Mouse (Mus musculus): ENCODE results near the gene Prmt2. TPM values are rescaled to one million over a fixed set of nuclear protein-coding genes. Genes with fewer than 3 reads are reported as not detected.

Gene Prmt2
- polyA plus RNA-seq (2016; fragmentation: Nextera tagmentation; extraction: Ambion mirVana): 80.1 and 97.5 TPM in 2 replicates

DNA sequence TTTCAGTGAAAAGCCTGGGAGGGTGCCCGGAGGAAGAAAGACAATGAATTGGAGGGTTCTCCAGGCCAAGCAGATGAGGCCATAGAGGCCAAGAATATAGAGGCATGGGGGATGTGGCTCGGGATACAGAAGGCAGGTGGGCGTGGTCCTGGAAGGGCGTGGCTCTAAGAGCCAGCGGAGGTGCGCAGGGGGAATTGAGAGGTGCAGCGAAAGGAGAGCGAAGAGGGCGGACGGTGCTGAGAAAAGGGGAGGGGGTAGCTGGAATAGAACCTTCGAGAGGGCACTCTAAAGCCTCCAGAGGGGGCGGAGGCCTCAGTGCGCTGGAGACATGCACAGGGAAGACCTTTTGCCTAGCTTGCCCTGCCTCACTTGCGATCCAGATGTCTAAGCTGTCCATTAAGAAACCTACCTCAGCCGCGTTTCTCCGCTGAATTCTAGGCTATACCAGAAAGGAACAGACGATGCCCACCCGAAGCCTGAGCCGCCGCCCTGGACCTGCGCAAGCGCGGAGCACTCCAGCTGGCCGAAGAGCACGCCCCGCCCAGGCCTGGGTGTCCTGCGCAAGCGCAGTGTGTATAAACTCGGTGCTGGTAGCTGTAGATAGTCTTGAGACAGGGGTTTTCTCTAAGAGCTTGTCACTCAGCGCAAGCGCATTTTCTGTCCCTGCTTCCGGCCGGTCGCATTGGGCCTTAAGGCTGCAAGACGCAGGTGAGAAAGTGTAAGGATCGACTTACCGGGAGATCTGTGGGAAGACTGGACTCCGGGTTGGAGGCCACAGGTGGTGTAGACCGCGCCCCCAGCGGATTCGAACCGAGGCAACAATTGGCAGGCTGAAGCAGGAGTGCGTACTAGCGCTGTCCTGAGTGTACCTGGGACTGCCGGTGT is at the start of gene Prmt2:
Gene Prmt2, minus strand, starts transcription at position 525 of the 885 bp plus-strand sequence.
- Histone ChIP-seq H3K4me1 (replicated peaks) (peaks cover 31% of the 10 kb centered on the region), H3K27ac (peak within 1 kb of the TSS; percentile 92), H3K27me3 (ENCODE audit: insufficient read depth, poor library complexity, severe bottlenecking) (0 out of 2 replicates have a peak, but pooled peaks cover 4% of the 10 kb centered on the region), H3K4me3 (peak within 1 kb of the TSS; percentile 77), H3K36me3 (peaks cover 5% of the 10 kb centered on the region; the same call in 1 of the 2 replicates), H3K9me3 (no peaks in the 10 kb centered on the region)
- DNase-seq (ENCODE audit: low spot score): peak; percentile 92
- under 1% methylated on average over 47 of the region's 47 CpGs for WGBS

DNA sequence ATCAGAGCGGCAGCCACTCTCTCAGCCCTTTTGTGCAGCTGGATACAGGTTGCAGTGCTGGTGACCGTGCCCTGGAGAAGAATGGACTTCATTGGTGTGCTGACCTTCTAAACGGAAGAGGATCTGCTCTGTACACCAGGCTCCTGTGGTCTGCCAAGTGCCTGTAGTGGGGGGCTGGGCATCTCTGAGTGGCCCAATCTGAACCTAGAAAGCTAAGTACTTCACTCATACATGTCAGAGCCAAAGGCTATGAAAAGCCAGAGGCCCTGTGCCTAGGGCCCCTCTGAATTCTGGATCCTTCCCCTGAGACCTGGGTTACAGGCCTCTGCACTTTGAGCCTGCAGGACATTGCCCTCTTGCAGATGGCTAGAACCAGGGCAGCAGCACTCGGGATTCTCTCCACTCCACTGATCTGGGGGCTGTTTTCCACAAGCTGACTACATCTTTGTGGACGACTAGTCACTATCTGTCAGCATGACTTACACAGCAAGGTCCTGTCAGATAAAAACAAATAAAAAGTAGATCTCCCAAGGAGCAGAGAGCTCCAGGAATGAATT is 41.0 kb upstream of the Prmt2 start:
- WGBS: 72% methylated on average over 5 of the region's 5 CpGs

DNA sequence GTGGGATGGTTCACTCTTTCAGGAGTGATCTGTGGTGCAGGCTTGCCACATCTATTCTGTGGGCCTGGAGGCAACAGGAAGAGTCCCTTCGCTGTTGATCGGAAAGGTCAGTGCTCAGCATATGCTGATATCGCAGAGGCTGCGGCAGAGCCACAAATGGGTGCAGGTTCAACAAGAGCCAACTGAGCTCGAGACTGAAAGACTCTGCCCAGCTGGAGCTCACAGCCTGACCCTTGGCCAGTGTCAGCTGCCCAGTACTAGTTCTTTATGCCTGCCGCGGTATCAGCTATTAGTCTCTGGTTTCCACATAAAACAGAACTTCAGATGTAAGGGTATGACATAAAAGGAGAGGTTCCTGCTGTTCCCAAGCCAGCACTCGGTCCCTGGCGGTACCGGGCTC is 37.6 kb upstream of the Prmt2 start:
- DNase-seq (ENCODE audit: low spot score): no peak
- 79% methylated on average over 10 of the region's 10 CpGs for WGBS
- Histone ChIP-seq H3K27ac (no peak overlapping the region), H3K4me3 (no peak overlapping the region), H3K4me1 (replicated peaks) (no peaks in the 10 kb centered on the region), H3K36me3 (peaks cover 85% of the 10 kb centered on the region), H3K27me3 (ENCODE audit: insufficient read depth, poor library complexity, severe bottlenecking) (no peaks in the 10 kb centered on the region), H3K9me3 (no peaks in the 10 kb centered on the region)

More for the DNA sequence above, 41.0 kb upstream of the Prmt2 start:
- no peaks in the 10 kb centered on the region for H3K27me3 ChIP-seq (ENCODE audit: insufficient read depth, poor library complexity, severe bottlenecking)
- H3K27ac ChIP-seq: no peak overlapping the region
- no peaks in the 10 kb centered on the region for H3K9me3 ChIP-seq
- peaks cover 85% of the 10 kb centered on the region for H3K36me3 ChIP-seq
- no peak overlapping the region for H3K4me3 ChIP-seq
- no peak for DNase-seq (ENCODE audit: low spot score)
- no peaks in the 10 kb centered on the region for H3K4me1 ChIP-seq (replicated peaks)

DNA sequence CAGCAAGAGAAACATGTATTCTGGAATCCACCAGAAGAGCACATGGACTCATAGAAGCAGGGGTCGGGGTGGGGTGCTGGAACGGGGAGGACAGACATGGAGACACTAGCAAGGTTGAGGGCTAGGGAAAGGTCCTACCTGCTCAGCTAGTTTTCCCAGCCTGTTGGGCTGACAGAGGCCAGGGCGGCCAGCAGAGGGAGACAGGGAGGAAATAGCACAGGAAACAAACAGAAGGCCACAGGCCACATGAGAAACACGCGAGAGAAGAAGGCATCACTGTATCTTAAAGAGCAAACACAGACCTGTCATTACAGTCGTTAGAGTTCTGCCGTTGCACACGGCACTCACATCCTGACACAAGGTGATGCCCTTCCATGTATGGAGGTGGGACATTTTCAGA is 33.6 kb upstream of the Prmt2 start:
- WGBS: 57% methylated on average over 8 of the region's 8 CpGs
- peak; percentile 24 for DNase-seq (ENCODE audit: low spot score)
- peaks cover 84% of the 10 kb centered on the region for H3K36me3 ChIP-seq
- no peak overlapping the region for H3K4me3 ChIP-seq
- H3K9me3 ChIP-seq: no peaks in the 10 kb centered on the region
- H3K27ac ChIP-seq: no peak overlapping the region
- H3K27me3 ChIP-seq (ENCODE audit: insufficient read depth, poor library complexity, severe bottlenecking): no peaks in the 10 kb centered on the region
- H3K4me1 ChIP-seq (replicated peaks): no peaks in the 10 kb centered on the region

DNA sequence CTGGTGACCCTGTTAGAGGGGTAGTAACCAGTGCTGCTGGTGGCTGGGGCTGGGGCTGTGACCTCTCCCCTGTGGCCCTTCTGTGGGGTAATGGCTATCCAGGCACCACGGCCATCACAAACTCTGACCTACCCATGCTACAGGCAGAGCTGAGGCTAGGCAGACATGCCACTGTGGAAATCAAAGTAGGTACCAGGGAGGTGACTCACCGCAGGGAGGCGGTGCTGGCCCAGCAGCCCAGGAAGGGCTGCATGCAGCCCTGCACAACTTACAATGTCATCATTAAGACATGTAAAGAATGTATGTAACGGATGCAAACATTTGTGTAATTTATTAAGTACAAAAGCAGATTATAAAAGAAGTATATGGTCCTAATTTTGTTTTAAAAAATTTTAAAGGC is 24.8 kb upstream of the Prmt2 start:
- H3K4me1 ChIP-seq (replicated peaks): peaks cover 26% of the 10 kb centered on the region
- 0 out of 2 replicates have a peak overlapping the region, but pooled peaks have one; percentile 50 for H3K27ac ChIP-seq
- DNase-seq (ENCODE audit: low spot score): no peak
- H3K27me3 ChIP-seq (ENCODE audit: insufficient read depth, poor library complexity, severe bottlenecking): no peaks in the 10 kb centered on the region
- H3K4me3 ChIP-seq: no peak overlapping the region
- no peaks in the 10 kb centered on the region for H3K9me3 ChIP-seq
- 56% methylated on average over 4 of the region's 4 CpGs for WGBS
- peaks cover 30% of the 10 kb centered on the region for H3K36me3 ChIP-seq

DNA sequence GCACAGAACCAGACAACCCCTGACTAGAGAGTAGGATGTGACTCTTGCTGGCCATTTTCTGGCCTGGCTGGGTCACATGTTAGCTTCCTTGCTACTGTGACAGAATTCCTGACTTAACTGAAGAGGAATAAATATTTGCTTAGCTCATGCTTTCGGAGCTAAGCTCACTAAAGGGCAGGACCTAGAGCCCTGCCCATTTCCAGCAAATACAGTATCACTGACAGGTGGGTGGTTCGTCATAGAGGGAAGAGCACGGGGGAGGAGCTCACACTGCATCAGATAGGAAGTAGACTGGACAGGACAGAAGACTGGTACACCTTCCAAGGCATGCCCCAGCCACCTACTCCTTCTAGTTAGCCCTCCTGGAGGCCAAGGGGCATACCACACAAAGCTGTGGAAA is 23.8 kb upstream of the Prmt2 start:
- Histone ChIP-seq H3K27me3 (ENCODE audit: insufficient read depth, poor library complexity, severe bottlenecking) (no peaks in the 10 kb centered on the region), H3K4me1 (replicated peaks) (peaks cover 26% of the 10 kb centered on the region), H3K4me3 (no peak overlapping the region), H3K27ac (no peak overlapping the region), H3K36me3 (peaks cover 23% of the 10 kb centered on the region), H3K9me3 (no peaks in the 10 kb centered on the region)
- WGBS: 84% methylated on average over 3 of the region's 3 CpGs
- no peak for DNase-seq (ENCODE audit: low spot score)

DNA sequence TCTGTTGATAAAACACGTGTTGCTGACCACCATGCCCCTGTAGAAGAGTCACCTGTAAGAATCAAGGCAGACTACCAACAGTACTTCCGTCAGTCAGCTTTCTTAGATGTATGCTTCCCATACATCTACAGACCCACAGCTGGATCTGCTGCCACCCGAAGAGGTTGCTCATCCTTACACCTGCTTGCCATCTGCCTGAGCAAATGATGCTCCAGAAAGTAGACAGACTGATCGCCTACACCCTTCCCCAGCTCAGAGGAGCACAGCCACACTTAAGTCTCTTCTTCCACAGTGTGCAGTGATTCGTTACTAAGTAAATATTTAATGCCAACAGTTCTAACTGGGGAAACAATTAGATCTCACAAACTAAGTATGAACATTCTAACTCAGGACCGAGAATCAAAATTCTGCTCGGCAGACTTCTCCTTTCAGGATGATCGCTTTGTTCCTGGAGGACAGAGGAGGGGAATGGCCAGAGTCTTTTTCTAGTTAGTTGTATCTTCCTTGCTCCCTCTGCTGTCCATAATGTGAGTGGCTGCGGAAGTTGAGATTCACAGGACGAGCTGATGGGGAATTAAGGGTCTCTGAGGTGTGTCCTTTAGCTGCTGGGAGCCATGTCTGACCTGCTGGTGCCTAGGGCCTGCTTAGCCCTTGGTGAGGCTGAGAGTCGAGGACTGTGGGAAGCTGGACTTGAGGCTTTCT is 22.8 kb upstream of the Prmt2 start:
- Histone ChIP-seq H3K27me3 (ENCODE audit: insufficient read depth, poor library complexity, severe bottlenecking) (no peaks in the 10 kb centered on the region), H3K4me1 (replicated peaks) (peaks cover 26% of the 10 kb centered on the region), H3K36me3 (peaks cover 14% of the 10 kb centered on the region), H3K9me3 (no peaks in the 10 kb centered on the region), H3K27ac (peak overlapping the region; percentile 50; the same call in 1 of the 2 replicates), H3K4me3 (no peak overlapping the region)
- 64% methylated on average over 11 of the region's 11 CpGs for WGBS
- peak; percentile 29 for DNase-seq (ENCODE audit: low spot score)

DNA sequence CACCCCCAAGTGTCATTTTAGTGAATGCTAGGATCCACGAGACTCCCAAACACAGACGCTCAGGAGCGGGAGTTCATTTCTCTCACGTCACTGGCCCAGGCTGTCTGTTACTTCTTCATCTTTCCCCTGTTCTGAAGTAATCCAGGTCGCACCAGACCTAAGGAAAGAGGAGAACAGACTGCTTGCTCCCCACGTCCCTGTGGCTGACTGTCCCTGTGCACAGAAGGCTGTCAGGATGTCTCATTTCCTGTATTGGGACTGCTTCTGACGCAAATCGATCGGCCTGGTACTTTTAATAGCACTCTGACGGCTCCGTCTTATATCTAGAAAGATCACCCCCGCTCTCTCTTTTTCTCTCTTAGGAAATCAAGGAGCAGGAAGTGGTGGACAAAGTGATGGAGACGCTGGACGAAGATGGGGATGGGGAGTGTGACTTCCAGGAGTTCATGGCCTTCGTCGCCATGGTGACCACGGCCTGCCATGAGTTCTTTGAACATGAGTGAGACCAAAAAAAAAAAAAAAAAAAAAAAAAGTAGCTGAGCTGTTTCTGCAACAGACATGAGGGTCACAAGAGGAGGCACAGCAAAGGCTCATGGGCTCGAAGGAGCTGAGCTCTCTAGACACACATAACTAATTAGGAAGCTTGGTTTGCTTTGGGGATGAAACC is 22.0 kb upstream of the Prmt2 start:
- H3K4me3 ChIP-seq: no peak overlapping the region
- no peaks in the 10 kb centered on the region for H3K9me3 ChIP-seq
- peak overlapping the region; percentile 50; the same call in 1 of the 2 replicates for H3K27ac ChIP-seq
- H3K4me1 ChIP-seq (replicated peaks): peaks cover 26% of the 10 kb centered on the region
- H3K36me3 ChIP-seq: peaks cover 7% of the 10 kb centered on the region
- H3K27me3 ChIP-seq (ENCODE audit: insufficient read depth, poor library complexity, severe bottlenecking): no peaks in the 10 kb centered on the region
- 72% methylated on average over 18 of the region's 18 CpGs for WGBS
- peak; percentile 33 for DNase-seq (ENCODE audit: low spot score)

DNA sequence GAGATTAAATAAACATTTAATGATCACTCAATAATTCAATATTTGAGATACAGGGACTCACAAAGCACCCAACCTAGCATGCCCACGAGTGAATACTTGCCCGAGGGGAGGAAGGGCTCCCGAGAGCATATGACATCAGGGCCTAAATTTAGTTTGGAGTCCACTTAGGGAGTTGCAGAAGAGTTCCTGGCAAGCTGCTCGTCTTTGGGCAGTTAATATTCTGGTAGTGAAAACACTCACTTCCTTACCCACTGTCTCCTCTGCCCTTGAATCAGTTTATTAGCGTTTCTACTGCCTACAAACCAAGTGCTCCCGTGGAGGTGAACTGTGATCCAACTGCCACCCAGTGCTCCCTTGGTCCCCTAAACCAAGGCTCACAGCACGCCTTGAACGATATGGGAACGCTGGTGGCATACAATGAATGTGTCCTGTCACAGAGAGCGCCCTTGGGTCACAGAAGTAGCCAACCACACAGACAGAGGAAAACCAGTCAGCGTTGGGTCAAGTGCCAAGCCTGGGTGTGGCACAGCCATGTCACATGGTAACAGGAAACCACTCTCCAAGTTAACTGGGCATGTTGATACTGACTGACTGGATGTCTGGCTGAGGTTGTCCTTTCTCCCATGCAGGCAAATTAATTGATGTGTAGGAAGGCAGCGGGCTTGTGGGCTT is 20.2 kb upstream of the Prmt2 start:
- Histone ChIP-seq H3K4me1 (replicated peaks) (peaks cover 26% of the 10 kb centered on the region), H3K9me3 (no peaks in the 10 kb centered on the region), H3K36me3 (no peaks in the 10 kb centered on the region), H3K4me3 (no peak overlapping the region), H3K27ac (no peak overlapping the region; the same call in 1 of the 2 replicates), H3K27me3 (ENCODE audit: insufficient read depth, poor library complexity, severe bottlenecking) (no peaks in the 10 kb centered on the region)
- 87% methylated on average over 12 of the region's 12 CpGs for WGBS
- no peak for DNase-seq (ENCODE audit: low spot score)

DNA sequence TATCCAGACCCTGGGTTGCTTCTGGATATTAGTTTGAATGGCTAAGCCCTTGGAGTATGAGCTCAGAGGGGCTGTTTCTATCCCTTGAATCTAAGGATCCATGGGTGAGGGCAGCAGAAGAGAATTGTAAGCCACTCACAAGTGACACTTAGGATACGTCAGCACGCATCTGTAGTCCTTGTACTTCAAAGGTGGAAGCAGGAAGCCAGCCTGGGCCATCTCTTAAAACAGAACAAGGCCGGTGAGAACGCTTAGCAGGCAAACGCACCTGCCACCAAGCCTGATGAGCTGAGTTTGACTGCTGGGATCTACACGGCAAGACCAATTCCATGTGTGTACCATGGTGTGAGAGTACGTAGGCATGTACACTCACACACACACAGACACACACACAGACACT is 19.6 kb upstream of the Prmt2 start:
- no peaks in the 10 kb centered on the region for H3K27me3 ChIP-seq (ENCODE audit: insufficient read depth, poor library complexity, severe bottlenecking)
- no peaks in the 10 kb centered on the region for H3K36me3 ChIP-seq
- 95% methylated on average over 7 of the region's 7 CpGs for WGBS
- no peak for DNase-seq (ENCODE audit: low spot score)
- H3K27ac ChIP-seq: no peak overlapping the region
- H3K9me3 ChIP-seq: no peaks in the 10 kb centered on the region
- H3K4me1 ChIP-seq (replicated peaks): peaks cover 23% of the 10 kb centered on the region
- no peak overlapping the region for H3K4me3 ChIP-seq

DNA sequence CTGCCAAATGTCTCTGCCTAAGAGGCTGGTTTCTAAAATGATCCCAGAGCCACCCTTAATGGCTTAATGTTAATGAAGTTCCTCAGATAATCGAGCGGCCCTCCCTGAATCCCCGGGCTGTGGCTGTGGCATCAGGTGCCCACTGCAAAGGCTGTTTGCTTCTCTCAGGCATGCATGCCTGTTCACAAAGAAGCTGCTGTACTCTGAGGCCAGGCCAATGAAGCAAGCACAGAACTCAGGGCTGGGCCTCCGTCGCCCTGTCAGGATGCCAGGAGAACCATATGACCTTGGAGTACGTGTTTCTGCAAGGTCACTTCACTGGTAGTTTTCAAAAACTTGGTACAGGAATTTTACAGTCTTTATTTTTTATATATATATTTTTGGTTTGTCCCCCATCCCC is 18.0 kb upstream of the Prmt2 start:
- no peak for DNase-seq (ENCODE audit: low spot score)
- Histone ChIP-seq H3K4me1 (replicated peaks) (peaks cover 15% of the 10 kb centered on the region), H3K4me3 (no peak overlapping the region), H3K27me3 (ENCODE audit: insufficient read depth, poor library complexity, severe bottlenecking) (no peaks in the 10 kb centered on the region), H3K9me3 (no peaks in the 10 kb centered on the region), H3K27ac (no peak overlapping the region), H3K36me3 (no peaks in the 10 kb centered on the region)
- WGBS: 75% methylated on average over 6 of the region's 6 CpGs

DNA sequence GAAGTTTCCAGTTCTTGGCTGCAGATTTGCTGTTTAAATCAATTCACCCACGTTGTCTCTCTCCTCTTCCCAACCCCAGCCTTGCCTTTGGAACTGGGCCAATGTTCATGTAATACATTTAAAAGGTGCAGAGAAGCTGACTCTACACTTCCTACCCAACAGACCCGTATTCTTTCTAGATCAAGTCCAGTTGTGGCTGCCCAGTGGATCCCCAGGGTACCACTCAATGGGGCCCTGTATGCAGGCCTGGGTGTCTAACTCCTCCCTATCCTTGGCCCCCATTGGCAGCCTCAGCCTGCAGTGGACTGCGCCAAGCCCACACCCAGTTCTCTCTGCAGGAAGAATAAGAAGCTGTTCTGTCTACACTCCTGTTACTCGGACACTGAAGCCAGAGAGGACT is 15.9 kb upstream of the Prmt2 start, which contains the start of gene S100b:
Gene S100b, plus strand, starts transcription at position 318 of the 400 bp plus-strand sequence.
- no peak for DNase-seq (ENCODE audit: low spot score)
- WGBS: 73% methylated on average over 4 of the region's 4 CpGs
- Histone ChIP-seq H3K27ac (no peak within 1 kb of the TSS), H3K4me3 (no peak within 1 kb of the TSS), H3K36me3 (no peaks in the 10 kb centered on the region), H3K4me1 (replicated peaks) (peaks cover 3% of the 10 kb centered on the region), H3K27me3 (ENCODE audit: insufficient read depth, poor library complexity, severe bottlenecking) (no peaks in the 10 kb centered on the region), H3K9me3 (no peaks in the 10 kb centered on the region)

All from hindbrain, embryonic 10.5 days (tissue).